Mouse (Mus musculus): ENCODE data around the gene Atp6v0c. TPM values are rescaled to one million over a fixed set of nuclear protein-coding genes. Genes with fewer than 3 reads are reported as not detected.

Gene Atp6v0c
- polyA plus RNA-seq, 1 experiment from 2014 or later, result 549 TPM

DNA sequence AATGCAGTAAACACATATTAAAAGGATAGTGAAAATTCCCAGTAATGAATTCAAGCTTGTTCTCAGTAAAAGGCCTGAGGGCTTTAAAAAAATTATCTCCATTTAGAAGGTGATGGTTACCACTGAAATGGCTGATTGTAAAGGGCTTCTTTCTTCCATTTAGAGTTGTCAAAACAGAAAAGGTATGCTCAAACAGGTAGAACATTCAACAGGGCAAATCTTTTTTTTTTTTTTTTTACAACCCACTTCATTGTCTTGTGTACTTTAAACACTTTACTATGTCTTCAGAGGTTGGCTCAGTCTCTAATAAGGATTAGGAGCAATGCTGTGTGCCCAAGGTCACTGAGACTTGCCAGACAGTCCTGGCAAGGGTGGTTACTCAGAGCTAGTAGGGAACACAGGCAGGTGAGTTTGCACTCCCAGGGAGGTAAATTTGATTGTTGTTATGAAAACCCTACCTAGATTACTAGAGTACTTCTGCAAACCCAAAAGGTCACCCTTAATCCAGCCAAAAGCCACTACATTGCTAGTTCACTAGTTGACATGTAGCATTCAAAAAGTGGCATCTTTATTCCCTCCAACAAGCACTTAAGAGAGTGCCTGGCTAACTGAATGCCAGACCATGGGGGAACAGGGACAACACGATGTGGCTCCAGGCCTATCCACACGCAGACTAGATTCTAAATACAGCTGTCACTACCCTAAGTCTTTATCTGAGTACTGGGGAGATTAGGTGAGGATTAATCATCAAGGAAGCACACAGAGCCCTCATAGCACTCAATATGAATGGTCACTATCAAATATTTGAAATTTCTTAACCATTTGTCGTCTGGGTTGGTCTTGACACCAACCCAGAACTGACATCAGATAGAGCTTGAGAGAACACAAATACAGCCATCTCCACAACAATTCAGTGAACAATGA is 34.4 kb upstream of the Atp6v0c start:
- H3K4me1 ChIP-seq (ENCODE audit: control insufficient read depth, insufficient read depth, low read length), result peaks cover 42% of the 10 kb centered on the region
- WGBS, result 58% methylated on average over 3 of the region's 3 CpGs
- no peak overlapping the region for H3K9ac ChIP-seq (replicated peaks; ENCODE audit: low read depth, low read length)
- H3K27ac ChIP-seq (ENCODE audit: low read length), result no peak overlapping the region
- no peaks in the 10 kb centered on the region for H3K9me3 ChIP-seq (ENCODE audit: control insufficient read depth, low read depth, low read length)
- no peak for ATAC-seq (ENCODE audit: insufficient number of reproducible peaks, insufficient read depth, low FRiP score, low read depth)
- no peaks in the 10 kb centered on the region for H3K36me3 ChIP-seq (ENCODE audit: control insufficient read depth, insufficient read depth, low read length)
- no peaks in the 10 kb centered on the region for H3K27me3 ChIP-seq (ENCODE audit: control insufficient read depth, insufficient read depth, low read length)
- H3K4me3 ChIP-seq (ENCODE audit: low read depth, low read length), result peak overlapping the region; percentile 59
- H3K4me2 ChIP-seq (replicated peaks; ENCODE audit: low read depth, low read length), result peak overlapping the region; percentile 89

DNA sequence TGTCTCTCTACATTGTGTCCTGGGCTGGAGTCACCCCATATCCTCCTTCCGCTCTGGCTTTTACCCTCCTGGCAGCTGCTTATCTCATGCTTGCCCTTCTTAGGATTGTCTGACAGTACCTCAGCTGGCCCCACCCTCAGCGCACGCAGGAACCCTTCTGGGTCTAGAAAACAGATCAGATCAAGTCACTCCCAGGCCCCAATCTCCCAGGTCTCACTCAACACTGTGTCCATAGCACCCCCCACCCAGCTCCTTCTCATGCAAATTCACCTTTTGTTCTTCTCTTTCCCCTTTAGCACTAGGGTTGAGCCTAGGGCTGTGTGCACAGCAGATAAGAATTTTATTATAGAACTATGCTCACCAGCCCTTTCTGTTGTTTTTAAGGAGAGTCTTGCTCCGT is 33.6 kb upstream of the Atp6v0c start:
- no peaks in the 10 kb centered on the region for H3K27me3 ChIP-seq (ENCODE audit: control insufficient read depth, insufficient read depth, low read length)
- no peaks in the 10 kb centered on the region for H3K9me3 ChIP-seq (ENCODE audit: control insufficient read depth, low read depth, low read length)
- H3K4me3 ChIP-seq (ENCODE audit: low read depth, low read length), result no peak overlapping the region
- H3K36me3 ChIP-seq (ENCODE audit: control insufficient read depth, insufficient read depth, low read length), result no peaks in the 10 kb centered on the region
- H3K9ac ChIP-seq (replicated peaks; ENCODE audit: low read depth, low read length), result no peak overlapping the region
- WGBS, result 52% methylated on average over 4 of the region's 4 CpGs
- no peak; the same call in 1 of the 2 replicates for ATAC-seq (ENCODE audit: insufficient number of reproducible peaks, insufficient read depth, low FRiP score, low read depth)
- H3K4me2 ChIP-seq (replicated peaks; ENCODE audit: low read depth, low read length), result no peak overlapping the region
- no peak overlapping the region for H3K27ac ChIP-seq (ENCODE audit: low read length)
- peaks cover 34% of the 10 kb centered on the region for H3K4me1 ChIP-seq (ENCODE audit: control insufficient read depth, insufficient read depth, low read length)

DNA sequence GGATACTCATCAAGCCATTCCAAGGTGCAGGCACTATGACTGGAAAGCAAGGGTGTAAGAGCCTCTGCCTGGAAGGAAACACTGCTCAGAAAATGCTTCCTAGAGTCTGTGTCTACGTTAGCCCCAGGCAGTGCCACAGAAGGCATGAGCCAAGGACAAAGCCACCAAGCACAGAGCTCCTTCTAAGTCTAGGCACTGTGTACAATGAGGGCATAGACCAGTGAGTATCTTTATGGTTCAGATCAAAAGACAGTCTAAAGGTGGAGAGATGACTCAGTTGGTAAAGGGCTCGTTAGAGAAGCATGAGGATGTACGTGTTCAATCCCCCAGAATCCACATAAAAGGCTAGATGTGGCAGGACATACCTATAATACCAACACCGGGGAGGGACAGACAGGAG is 31.6 kb upstream of the Atp6v0c start:
- Histone ChIP-seq H3K27ac (ENCODE audit: low read length) (no peak overlapping the region), H3K4me3 (ENCODE audit: low read depth, low read length) (no peak overlapping the region), H3K9ac (replicated peaks; ENCODE audit: low read depth, low read length) (no peak overlapping the region), H3K4me1 (ENCODE audit: control insufficient read depth, insufficient read depth, low read length) (peaks cover 17% of the 10 kb centered on the region), H3K27me3 (ENCODE audit: control insufficient read depth, insufficient read depth, low read length) (no peaks in the 10 kb centered on the region), H3K4me2 (replicated peaks; ENCODE audit: low read depth, low read length) (no peak overlapping the region), H3K9me3 (ENCODE audit: control insufficient read depth, low read depth, low read length) (no peaks in the 10 kb centered on the region), H3K36me3 (ENCODE audit: control insufficient read depth, insufficient read depth, low read length) (no peaks in the 10 kb centered on the region)
- no peak for ATAC-seq (ENCODE audit: insufficient number of reproducible peaks, insufficient read depth, low FRiP score, low read depth)
- 80% methylated on average over 4 of the region's 4 CpGs for WGBS

DNA sequence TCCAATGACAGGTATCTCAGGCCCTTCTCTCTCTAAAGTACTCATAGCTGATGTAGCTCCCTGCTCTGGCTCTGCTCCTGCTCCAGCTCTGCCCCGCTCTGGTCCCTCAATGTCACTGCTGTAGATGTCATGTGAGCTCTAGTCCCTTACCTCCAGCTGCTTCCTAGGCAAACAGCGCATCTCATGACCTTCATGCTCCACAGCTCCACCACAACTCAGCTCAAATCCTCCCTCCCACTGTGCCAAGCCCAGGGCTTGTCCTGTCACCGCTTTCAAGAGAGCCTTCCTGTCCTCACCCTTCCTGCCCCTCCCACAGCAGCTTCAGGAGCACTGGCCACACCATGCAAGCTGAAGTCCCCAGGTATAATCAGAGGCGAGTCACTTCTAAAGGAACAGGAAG is 30.2 kb upstream of the Atp6v0c start:
- WGBS, result 57% methylated on average over 4 of the region's 4 CpGs
- Histone ChIP-seq H3K4me2 (replicated peaks; ENCODE audit: low read depth, low read length) (no peak overlapping the region), H3K4me1 (ENCODE audit: control insufficient read depth, insufficient read depth, low read length) (peaks cover 9% of the 10 kb centered on the region), H3K9ac (replicated peaks; ENCODE audit: low read depth, low read length) (no peak overlapping the region), H3K36me3 (ENCODE audit: control insufficient read depth, insufficient read depth, low read length) (no peaks in the 10 kb centered on the region), H3K9me3 (ENCODE audit: control insufficient read depth, low read depth, low read length) (no peaks in the 10 kb centered on the region), H3K4me3 (ENCODE audit: low read depth, low read length) (no peak overlapping the region), H3K27ac (ENCODE audit: low read length) (no peak overlapping the region), H3K27me3 (ENCODE audit: control insufficient read depth, insufficient read depth, low read length) (no peaks in the 10 kb centered on the region)
- no peak for ATAC-seq (ENCODE audit: insufficient number of reproducible peaks, insufficient read depth, low FRiP score, low read depth)

DNA sequence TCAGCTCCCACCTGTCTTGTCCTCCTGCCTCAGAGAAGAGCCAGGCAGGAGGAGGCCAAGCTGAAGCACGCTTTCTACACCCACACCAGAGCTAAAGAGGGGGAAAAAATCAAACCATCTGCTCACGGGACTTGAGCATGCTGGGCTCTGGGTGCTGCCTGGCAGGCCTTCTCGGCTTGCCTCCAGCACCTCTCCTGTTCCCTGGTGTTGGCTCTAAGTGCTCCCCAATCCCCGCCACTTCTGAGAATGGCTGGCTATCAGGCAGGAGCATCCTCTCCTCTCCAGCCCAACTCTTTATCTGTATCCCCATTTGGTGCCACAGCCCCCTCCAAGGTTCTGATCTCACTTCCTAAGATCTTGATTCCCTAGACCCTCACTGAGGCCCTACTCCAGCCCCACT is 29.8 kb upstream of the Atp6v0c start:
- WGBS, result 79% methylated on average over 4 of the region's 4 CpGs
- Histone ChIP-seq H3K4me3 (ENCODE audit: low read depth, low read length) (no peak overlapping the region), H3K9ac (replicated peaks; ENCODE audit: low read depth, low read length) (no peak overlapping the region), H3K4me1 (ENCODE audit: control insufficient read depth, insufficient read depth, low read length) (peaks cover 6% of the 10 kb centered on the region; the same call in 1 of the 2 replicates), H3K27me3 (ENCODE audit: control insufficient read depth, insufficient read depth, low read length) (no peaks in the 10 kb centered on the region), H3K36me3 (ENCODE audit: control insufficient read depth, insufficient read depth, low read length) (no peaks in the 10 kb centered on the region), H3K27ac (ENCODE audit: low read length) (no peak overlapping the region), H3K9me3 (ENCODE audit: control insufficient read depth, low read depth, low read length) (no peaks in the 10 kb centered on the region), H3K4me2 (replicated peaks; ENCODE audit: low read depth, low read length) (no peak overlapping the region)
- ATAC-seq (ENCODE audit: insufficient number of reproducible peaks, insufficient read depth, low FRiP score, low read depth), result no peak

DNA sequence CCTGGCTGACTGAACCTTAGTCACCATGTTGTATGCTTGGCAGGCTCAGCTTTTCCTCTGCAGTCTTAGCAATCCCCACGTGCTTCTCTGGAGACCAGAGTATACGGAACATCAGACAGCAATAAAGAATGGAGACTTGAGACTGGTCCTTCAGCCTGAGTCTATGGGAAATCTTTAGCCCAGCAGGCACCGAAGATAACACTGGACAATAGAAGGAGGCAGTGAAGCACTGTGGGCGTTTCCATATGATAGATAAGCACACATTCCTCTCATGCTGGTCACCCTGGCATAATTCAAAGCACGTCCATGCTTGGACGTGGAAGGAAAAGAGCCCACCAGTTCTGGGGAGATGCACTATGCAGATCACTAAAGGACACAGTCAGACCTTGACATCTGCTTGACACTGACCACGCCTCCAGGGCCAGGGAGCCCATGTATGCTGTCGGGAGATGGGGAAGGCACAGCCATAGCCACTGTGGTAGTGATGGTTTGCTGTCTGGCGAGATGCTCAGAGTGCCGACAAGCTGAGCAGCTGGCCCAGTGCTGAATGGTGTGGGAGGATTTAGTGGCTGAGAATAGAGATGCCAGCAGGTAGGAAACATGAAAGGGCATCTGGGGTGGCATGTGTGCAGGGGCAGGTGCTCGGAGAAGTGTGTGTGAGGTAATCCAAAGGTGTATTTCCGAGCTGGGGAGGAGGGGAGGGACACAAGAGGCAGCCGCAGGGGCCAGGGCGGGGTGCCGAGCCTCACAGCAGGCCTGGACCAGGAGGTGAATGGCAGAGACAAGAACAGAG is 27.7 kb upstream of the Atp6v0c start:
- WGBS, result 56% methylated on average over 15 of the region's 15 CpGs

DNA sequence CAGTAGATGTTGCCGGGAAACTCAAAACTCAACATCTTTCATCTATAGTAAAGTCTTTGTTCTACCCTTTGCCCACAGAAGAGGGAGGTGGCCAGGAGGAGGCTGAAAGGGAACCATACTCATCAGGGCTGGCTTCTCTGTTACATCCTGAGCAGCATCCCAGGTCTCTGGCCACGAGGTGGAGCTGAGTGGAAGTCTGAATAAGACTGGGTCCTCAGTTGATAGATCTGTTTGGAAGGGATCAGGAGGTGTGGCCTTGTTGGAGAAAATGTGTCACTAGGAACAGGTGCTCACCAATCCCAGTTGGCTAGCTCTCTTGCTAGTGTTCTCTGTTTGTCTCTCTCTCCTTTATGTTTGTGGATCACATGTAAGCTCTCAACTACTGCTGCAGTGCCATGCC is 25.8 kb upstream of the Atp6v0c start:
- H3K27ac ChIP-seq (ENCODE audit: low read length), result no peak overlapping the region
- ATAC-seq (ENCODE audit: insufficient number of reproducible peaks, insufficient read depth, low FRiP score, low read depth), result no peak
- H3K4me3 ChIP-seq (ENCODE audit: low read depth, low read length), result no peak overlapping the region
- no peaks in the 10 kb centered on the region for H3K27me3 ChIP-seq (ENCODE audit: control insufficient read depth, insufficient read depth, low read length)
- no peaks in the 10 kb centered on the region for H3K9me3 ChIP-seq (ENCODE audit: control insufficient read depth, low read depth, low read length)
- no peak overlapping the region for H3K9ac ChIP-seq (replicated peaks; ENCODE audit: low read depth, low read length)
- no peak overlapping the region for H3K4me2 ChIP-seq (replicated peaks; ENCODE audit: low read depth, low read length)
- WGBS, result 53% methylated on average over 2 of the region's 2 CpGs
- no peaks in the 10 kb centered on the region for H3K36me3 ChIP-seq (ENCODE audit: control insufficient read depth, insufficient read depth, low read length)
- H3K4me1 ChIP-seq (ENCODE audit: control insufficient read depth, insufficient read depth, low read length), result no peaks in the 10 kb centered on the region

More for the DNA sequence above, 27.7 kb upstream of the Atp6v0c start:
- Histone ChIP-seq H3K27me3 (ENCODE audit: control insufficient read depth, insufficient read depth, low read length) (no peaks in the 10 kb centered on the region), H3K4me3 (ENCODE audit: low read depth, low read length) (no peak overlapping the region), H3K4me1 (ENCODE audit: control insufficient read depth, insufficient read depth, low read length) (no peaks in the 10 kb centered on the region), H3K4me2 (replicated peaks; ENCODE audit: low read depth, low read length) (no peak overlapping the region), H3K9me3 (ENCODE audit: control insufficient read depth, low read depth, low read length) (no peaks in the 10 kb centered on the region), H3K36me3 (ENCODE audit: control insufficient read depth, insufficient read depth, low read length) (no peaks in the 10 kb centered on the region), H3K9ac (replicated peaks; ENCODE audit: low read depth, low read length) (no peak overlapping the region), H3K27ac (ENCODE audit: low read length) (no peak overlapping the region)
- ATAC-seq (ENCODE audit: insufficient number of reproducible peaks, insufficient read depth, low FRiP score, low read depth), result no peak

DNA sequence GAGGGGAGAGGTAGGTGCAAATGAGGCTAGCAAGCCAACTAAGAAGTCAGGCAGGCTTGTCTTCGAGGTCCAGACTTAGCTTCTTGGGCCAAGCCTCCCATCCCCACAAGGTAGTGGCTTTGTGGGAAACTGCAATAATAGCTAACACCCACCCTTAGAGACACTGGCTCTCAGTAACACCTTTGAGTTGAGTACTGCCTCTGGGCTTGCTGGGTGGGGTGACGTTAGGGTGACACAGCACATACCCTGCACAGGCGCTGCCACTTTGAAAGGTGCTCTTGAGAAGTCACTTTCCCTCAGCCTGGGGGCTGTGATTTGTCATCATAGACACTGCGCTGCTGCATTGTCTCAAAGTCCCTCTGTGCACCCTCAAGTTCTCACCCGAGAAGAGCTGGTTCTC is 24.3 kb upstream of the Atp6v0c start:
- no peaks in the 10 kb centered on the region for H3K27me3 ChIP-seq (ENCODE audit: control insufficient read depth, insufficient read depth, low read length)
- ATAC-seq (ENCODE audit: insufficient number of reproducible peaks, insufficient read depth, low FRiP score, low read depth), result no peak
- no peak overlapping the region for H3K9ac ChIP-seq (replicated peaks; ENCODE audit: low read depth, low read length)
- H3K4me2 ChIP-seq (replicated peaks; ENCODE audit: low read depth, low read length), result no peak overlapping the region
- WGBS, result 82% methylated on average over 5 of the region's 5 CpGs
- H3K4me1 ChIP-seq (ENCODE audit: control insufficient read depth, insufficient read depth, low read length), result no peaks in the 10 kb centered on the region
- no peaks in the 10 kb centered on the region for H3K9me3 ChIP-seq (ENCODE audit: control insufficient read depth, low read depth, low read length)
- no peaks in the 10 kb centered on the region for H3K36me3 ChIP-seq (ENCODE audit: control insufficient read depth, insufficient read depth, low read length)
- no peak overlapping the region for H3K4me3 ChIP-seq (ENCODE audit: low read depth, low read length)
- no peak overlapping the region for H3K27ac ChIP-seq (ENCODE audit: low read length)

Measured in stomach, embryonic 14.5 days (tissue).